Mouse (Mus musculus) stomach, postnatal 0 days (tissue): Measurements from ENCODE around the gene Adamts17.

Experiments used
- CTCF ChIP-seq: IDR thresholded peaks from 2 replicates; pipeline ENCODE4 v1.5.1; 2016; ENCODE audit warnings: antibody characterized with exemption, low read depth, mild to moderate bottlenecking, moderate library complexity
- EP300 ChIP-seq: optimal IDR thresholded peaks from 2 replicates; pipeline ENCODE3; 2016; ENCODE audit warnings: antibody characterized with exemption

DNA sequence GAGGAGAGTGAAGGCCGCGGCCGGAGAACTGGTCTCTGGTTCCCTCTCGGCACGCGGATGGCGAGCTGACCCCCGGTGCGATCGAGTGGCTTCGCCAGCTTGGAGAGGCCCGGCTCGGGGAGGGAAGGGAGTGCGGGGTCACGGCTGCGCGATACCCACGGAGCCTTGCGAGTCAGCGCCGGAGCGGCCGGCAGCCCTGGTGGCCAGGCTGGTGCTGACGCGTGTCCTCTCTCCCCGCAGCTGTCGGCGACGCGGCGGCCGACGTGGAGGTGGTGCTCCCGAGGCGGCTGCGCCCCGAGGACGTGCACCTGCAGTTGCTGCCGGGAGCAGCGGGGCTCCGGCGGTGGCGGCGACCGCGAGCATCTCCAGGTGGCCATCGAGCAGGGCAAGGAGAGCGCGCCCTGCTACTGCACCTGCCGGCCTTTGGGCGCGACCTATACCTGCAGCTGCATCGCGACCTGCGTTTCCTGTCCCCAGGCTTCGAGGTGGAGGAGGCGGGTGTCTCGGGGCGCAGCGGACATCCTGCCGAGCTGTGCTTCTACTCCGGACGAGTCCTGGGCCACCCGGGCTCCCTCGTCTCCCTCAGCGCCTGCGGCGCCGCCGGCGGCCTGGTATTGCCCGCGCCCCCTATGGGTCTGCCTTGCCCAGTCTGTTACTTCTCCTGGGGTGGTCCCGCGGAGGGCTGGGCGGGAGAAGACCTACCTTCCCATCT lies 629 bp downstream of the Adamts17 start:
- TF ChIP-seq CTCF: peak; percentile 58
- TF ChIP-seq EP300: no peak
